Mouse (Mus musculus) gastrocnemius, postnatal 36 days (tissue): ENCODE results near the gene Kmt5a. TPM values are rescaled to one million over a fixed set of nuclear protein-coding genes. Genes with fewer than 3 reads are reported as not detected.
"Not testable (repeated sequence)": the region's sequence is repeated elsewhere in the genome, so short reads cannot be mapped to it uniquely, and the experiment has no call there.

Source experiments
- DNase-seq, 2 experiments: peaks; one replicate each; pipeline ENCODE4 v3.0.0; 2022
- intact Hi-C: fragments of 180-260 bp; cut with DNase I; formaldehyde crosslinking; loops from one replicate; pipeline ENCODE4 v1.15.1; 2025
- total RNA-seq, 2 experiments: library from RNA; stranded (reverse); gene quantifications; 2 replicates each; pipeline ENCODE4 v1.2.3; 2021

The Kmt5a gene
- total RNA-seq, 2 experiments from 2014 or later: 182 to 256 TPM

- no peak for DNase-seq
- intact Hi-C loops: loop anchor here (2.0 kb wide), 1 partner anchor 30 kb away; no protein-coding TSS in a partner anchor
Observed at GRCm38 (mm10) chr5:124478873-124479204, 39.1 kb downstream of the Kmt5a start.

GRCm38 (mm10) chr5:124480119-124480518 lies 40.4 kb downstream of the Kmt5a start:
- intact Hi-C loops: no loop called here
- no peak for DNase-seq

DNA sequence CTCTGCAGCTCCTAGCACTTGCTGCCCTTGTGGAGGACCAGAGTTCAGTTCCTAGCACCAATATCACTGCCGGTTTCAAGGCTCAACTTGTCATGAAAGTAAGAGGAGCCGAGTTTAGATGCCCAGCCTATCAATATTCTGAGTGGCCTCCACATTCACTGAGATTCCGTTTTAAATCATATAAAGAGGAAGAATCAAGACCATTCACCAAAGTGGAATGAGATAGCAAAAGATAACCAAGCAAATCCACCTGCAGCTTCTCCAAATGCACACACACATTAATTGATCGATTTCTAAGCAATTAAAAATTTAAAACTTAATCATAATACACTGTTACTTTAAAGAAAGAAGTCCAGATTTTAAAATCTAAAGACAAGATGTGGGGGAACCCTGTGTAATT lies 42.0 kb downstream of the Kmt5a start:
- no peak for DNase-seq
- intact Hi-C loops: loop anchor here (2.0 kb wide), 1 partner anchor 55 kb away; no protein-coding TSS in a partner anchor

- intact Hi-C loops: loop anchor here (2.0 kb wide), 1 partner anchor 54 kb away; no protein-coding TSS in a partner anchor
- DNase-seq: peak in 1 of 2 experiments; percentile 52
Observed at GRCm38 (mm10) chr5:124482436-124482965, 42.8 kb downstream of the Kmt5a start.

GRCm38 (mm10) chr5:124482966-124483654 lies 43.4 kb downstream of the Kmt5a start, which contains the start of gene Snrnp35:
TSS of gene Snrnp35 (plus strand) at chr5:124483134.
- DNase-seq: peak; percentile 90 to 95
- intact Hi-C loops: loop anchor here (2.0 kb wide), 1 partner anchor 54 kb away; no protein-coding TSS in a partner anchor

- no peak for DNase-seq
- intact Hi-C loops: loop anchor here (2.0 kb wide), 1 partner anchor 53 kb away; no protein-coding TSS in a partner anchor
Observed at GRCm38 (mm10) chr5:124483655-124484396, 44.1 kb downstream of the Kmt5a start.

DNA sequence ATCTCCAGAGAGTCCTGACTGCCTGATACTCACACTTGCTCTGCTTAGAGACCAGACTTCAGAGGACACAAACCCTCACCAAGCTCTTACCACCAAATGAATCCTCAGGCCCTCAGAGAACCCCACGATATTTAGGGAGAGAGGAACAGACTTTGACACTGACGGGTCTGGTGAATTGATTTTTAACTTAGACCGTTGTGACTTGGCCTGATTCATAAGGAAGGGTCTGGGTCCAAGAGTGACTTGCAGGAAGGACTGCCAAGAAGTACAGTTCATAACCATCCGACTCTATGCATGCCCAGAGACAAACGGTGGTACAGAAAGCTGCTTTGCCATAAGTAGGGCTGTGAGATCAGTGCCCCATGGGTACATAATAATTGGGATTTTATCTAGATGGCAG lies 45.9 kb downstream of the Kmt5a start:
- intact Hi-C loops: no loop called here
- no peak for DNase-seq

DNA sequence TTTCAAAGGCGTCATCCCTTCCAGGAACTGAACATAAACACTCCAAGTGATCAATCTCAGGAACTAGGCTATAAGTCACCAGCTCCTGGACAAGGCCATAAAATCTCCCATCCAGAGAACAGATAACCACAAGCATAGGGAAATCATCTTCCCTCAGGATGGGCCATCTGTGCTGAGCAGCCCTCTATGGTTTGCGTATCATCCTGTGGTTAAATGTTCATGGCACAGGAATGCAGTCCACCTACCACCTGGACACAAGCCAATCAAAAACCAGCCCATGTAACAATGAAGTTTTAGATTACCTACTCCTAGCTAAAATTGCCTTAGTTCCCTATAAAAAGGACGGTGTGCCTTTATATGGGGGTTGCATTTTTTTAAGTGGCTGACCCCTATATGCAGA lies 49.2 kb downstream of the Kmt5a start:
- intact Hi-C loops: no loop called here
- DNase-seq: no peak

DNA sequence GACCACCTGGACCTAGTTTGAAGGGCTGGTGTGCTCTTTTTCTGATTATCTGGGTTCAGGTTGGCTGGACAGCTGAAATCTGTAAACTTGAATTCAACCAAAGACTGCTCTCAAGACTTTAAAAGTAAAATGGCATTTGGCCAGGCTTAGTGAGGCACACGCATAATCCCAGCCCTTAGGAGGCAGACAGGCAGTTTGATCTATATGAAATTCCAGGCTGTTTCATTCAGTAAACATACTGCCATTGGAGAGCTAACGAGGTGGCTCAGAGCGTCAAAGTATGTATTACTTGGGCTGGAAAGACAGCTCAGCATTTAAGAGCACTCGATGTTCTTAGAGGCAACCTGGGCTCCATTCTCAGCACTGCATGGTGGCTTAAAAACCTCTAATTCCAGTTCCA lies 52.0 kb downstream of the Kmt5a start:
- intact Hi-C loops: no loop called here
- DNase-seq: no peak

GRCm38 (mm10) chr5:124492618-124493017 lies 52.9 kb downstream of the Kmt5a start:
- no peak for DNase-seq
- intact Hi-C loops: no loop called here

- intact Hi-C loops: no loop called here
Observed at GRCm38 (mm10) chr5:124493455-124493854, 53.7 kb downstream of the Kmt5a start.

DNA sequence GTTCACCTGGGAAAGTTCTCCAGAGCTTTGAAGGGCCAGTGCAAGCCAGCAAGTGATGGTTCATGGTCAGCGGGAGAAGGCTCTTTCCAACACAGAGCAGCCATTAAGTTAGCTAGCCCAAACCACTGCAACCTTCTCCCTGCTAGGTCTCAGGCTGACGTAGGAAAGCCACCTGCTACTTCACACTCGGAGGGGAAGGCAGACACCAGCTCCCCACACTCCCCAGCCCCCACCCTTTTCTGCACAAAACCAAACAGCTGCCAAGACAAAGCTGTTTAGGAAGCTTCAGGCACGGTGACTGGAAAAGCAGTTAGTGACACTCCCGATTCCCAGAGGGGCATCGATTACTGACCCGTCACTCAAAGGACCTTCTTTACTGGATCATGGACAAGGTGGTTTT lies 55.8 kb downstream of the Kmt5a start:
- no peak for DNase-seq
- intact Hi-C loops: loop anchor here (5.0 kb wide), 1 partner anchor 37 kb away; the partner anchor contains the start of gene Rilpl1

More at GRCm38 (mm10) chr5:124493455-124493854, 53.7 kb downstream of the Kmt5a start:
- no peak for DNase-seq

DNA sequence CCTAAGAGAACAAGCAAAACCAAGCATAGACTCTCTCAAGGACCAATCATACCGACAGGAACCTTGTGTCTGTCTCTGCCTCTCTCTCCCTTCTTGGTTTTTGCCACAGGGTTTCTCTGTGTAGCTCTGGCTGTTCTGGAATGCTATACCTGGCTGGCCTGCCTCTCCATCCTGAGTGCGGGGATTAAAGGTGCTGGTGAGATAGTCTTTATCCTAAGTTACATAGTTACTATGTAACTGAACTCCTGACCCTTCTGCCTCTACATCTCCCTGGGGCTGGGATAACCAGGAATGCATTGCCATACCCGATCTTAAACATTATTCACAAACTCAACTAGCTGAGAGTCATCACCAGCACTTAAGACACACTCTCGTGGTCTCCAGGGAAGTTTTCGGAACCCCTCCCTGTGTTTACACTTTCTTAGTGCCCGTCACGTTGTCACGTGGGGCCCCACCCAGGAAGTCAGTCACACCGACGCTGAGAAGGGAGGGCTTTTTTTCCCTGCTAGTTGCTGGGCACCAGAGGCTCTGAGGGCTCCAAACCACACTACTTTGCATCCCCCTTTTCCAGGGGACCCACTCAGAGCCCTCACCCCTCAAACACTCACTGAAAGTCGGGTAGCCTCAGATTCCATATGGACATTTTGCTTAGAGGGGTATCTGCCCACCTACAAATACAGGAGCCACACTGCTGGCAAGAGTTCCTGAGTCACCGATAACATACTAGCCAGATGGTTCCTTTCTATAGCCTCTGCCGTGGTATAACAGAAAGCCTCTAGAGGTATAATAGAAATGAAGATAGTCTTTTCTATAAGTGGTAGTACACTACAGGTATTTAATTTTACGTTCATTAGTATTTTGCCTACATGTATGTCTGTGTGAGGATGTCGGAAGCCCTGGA lies 57.1 kb downstream of the Kmt5a start:
- intact Hi-C loops: loop anchor here (5.0 kb wide), 1 partner anchor 35 kb away; the partner anchor contains the start of gene Rilpl1
- no peak for DNase-seq

- DNase-seq: peak in 1 of 2 experiments; percentile 50
- intact Hi-C loops: loop anchor here (5.0 kb wide), 1 partner anchor 34 kb away; the partner anchor contains the start of gene Rilpl1
Observed at GRCm38 (mm10) chr5:124498221-124498876, 58.6 kb downstream of the Kmt5a start.

DNA sequence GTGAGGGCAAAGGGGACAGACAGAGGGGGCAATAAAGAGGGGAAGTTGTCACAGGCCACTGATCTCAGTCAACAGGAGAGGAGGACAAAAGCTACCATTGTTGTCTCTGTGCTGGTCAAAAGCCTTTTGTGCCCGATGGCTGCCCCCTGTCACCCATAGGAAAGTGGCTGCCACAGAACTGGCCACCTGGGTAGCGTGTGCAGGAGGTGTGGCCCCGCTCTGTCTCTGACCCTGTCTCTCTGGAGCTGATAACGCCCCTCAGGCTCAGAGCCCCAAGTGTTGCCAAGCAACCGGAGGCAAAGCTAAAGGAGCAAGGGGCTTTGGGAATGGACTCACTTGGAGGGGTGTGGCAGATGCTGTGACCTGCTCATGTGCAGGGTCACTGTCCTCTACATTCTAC lies 59.3 kb downstream of the Kmt5a start:
- no peak for DNase-seq
- intact Hi-C loops: loop anchor here (5.0 kb wide), 1 partner anchor 33 kb away; the partner anchor contains the start of gene Rilpl1

DNA sequence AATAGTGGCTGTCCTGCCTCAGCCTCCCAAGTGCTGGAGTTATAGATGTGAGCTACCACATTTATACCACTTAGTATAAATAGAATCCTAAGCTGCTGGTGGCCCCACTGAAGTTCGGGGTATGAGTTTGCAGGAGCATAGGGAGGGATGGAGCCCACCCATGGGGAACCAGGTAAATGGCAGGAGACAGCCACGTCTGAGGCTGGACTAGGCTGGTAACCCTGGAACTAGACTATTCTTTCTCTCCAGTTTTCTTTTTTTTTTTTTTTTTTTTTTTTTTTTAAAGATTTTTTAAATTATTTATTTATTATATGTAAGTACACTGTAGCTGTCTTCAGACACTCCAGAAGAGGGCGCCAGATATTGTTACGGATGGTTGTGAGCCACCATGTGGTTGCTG lies 60.3 kb downstream of the Kmt5a start:
- DNase-seq, intact Hi-C loops: not testable (repeated sequence)

GRCm38 (mm10) chr5:124500573-124500972 lies 60.8 kb downstream of the Kmt5a start:
- intact Hi-C loops: no loop called here
- no peak for DNase-seq

DNA sequence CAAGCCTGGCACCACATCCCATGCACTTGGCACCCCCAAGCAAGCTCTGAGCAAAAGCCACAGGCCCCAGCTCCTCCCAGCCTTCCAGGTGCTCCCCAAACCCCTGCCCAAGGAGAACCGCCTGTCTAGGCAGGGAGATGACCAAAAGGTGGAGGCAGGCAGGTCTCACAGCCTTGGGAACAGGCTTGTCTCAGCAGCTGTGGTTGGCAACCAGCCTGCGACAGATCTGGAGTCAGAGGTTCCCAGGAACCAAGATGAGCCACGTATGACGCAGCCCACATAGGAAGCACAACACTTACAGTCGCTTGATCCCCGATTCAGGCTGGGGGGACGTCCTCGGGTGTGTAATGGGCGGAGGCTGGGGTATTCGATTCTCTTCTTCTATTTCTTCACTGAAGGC lies 61.8 kb downstream of the Kmt5a start:
- intact Hi-C loops: no loop called here
- DNase-seq: no peak

- no peak for DNase-seq
- intact Hi-C loops: no loop called here
Observed at GRCm38 (mm10) chr5:124503742-124504141, 64.0 kb downstream of the Kmt5a start.
